Mouse (Mus musculus) intestine, embryonic 16.5 days (tissue): ENCODE data around the gene Phf10. TPM values are rescaled to one million over a fixed set of nuclear protein-coding genes. Genes with fewer than 3 reads are reported as not detected.
"Not testable (repeated sequence)": the region's sequence is repeated elsewhere in the genome, so short reads cannot be mapped to it uniquely, and the experiment has no call there.

ENCODE experiments used
- ATAC-seq: fragments of 200-750 bp; cut with Nextera tagmentation; 2 replicates; pipeline ENCODE4 v1.8.0; 2017; ENCODE audit warnings: moderate TSS enrichment, moderate library complexity
- H3K27ac ChIP-seq: fragments of 300-500 bp; sonication (generic); 2 replicates; pipeline ENCODE4 v1.5.1; 2014; ENCODE audit warnings: mild to moderate bottlenecking, low read length
- H3K27me3 ChIP-seq: fragments of 300-500 bp; sonication (generic); replicated peaks from 2 replicates; pipeline ENCODE4 v1.6.1; 2014; ENCODE audit warnings: low read length, control low read depth, mixed read lengths; ENCODE audit not compliant: control insufficient read depth, insufficient read depth
- H3K36me3 ChIP-seq: fragments of 300-500 bp; sonication (generic); 2 replicates; pipeline ENCODE4 v1.6.1; 2014; ENCODE audit warnings: low read length, control low read depth; ENCODE audit not compliant: control insufficient read depth, insufficient read depth
- H3K4me1 ChIP-seq: fragments of 300-500 bp; sonication (generic); 2 replicates; pipeline ENCODE4 v1.6.1; 2014; ENCODE audit warnings: low read length, control low read depth, mixed read lengths; ENCODE audit not compliant: control insufficient read depth, insufficient read depth
- H3K4me2 ChIP-seq: fragments of 300-500 bp; sonication (generic); 2 replicates; pipeline ENCODE4 v1.6.1; 2014; ENCODE audit warnings: low read depth, low read length, control low read depth
- H3K4me3 ChIP-seq: fragments of 300-500 bp; sonication (generic); 2 replicates; pipeline ENCODE4 v1.5.1; 2014; ENCODE audit warnings: mild to moderate bottlenecking, low read length
- H3K9ac ChIP-seq: fragments of 300-500 bp; sonication (generic); 2 replicates; pipeline ENCODE4 v1.6.1; 2014; ENCODE audit warnings: low read depth, low read length
- H3K9me3 ChIP-seq: fragments of 300-500 bp; sonication (generic); 2 replicates; pipeline ENCODE4 v1.6.1; 2016; ENCODE audit warnings: low read length, control low read depth; ENCODE audit not compliant: control insufficient read depth
- whole genome bisulfite sequencing: fragments of 180-500 bp; shearing (Covaris S2); extraction: QIAGEN DNeasy Blood & Tissue Kit; methylation state at CpG from one replicate; pipeline ENCODE4 v1.1.7; 2014; 5-methylcytosine and 5-hydroxymethylcytosine counted together
- polyA plus RNA-seq: library from polyadenylated mRNA; unstranded; fragments of >200 nt; fragmentation: Nextera tagmentation; extraction: Ambion mirVana; gene quantifications from 2 replicates; pipeline ENCODE4 v1.2.1, GENCODE M21; 2015

The Phf10 gene
- 27.5 and 33.4 TPM in 2 replicates for polyA plus RNA-seq

DNA sequence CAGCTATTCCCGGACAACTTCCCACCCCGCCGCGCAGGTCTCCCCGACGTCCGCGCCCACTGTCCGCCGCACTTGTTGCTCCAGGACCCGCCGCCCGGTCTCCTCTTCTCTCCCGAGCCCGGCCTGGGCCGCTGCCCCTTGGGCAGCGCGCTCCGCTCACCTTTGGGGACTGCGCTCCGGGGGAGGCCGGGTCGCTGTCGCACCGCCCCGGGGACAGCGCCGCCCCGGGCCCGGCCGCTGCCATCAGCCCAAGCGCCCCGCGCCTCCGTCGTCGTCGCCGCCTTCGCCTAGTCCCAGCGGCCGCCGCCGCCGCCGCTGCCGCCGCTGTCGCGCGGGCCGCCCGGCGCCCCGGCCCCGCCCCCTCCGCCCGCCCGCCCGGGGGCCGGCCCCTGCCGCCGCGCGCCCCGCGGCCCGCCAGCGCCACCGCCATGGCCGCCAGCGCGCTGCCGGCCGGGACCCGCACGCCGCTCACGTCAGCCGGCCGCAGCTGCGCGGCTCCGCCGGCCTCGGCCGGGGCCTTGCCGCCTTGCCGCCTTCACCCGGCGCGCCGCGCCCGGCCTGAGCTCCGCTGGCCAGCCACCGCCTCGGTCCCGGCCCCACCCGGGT lies at the start of gene Phf10:
TSS of gene Phf10 (minus strand) at position 323 of the 606 bp plus-strand sequence.
- WGBS, result 1% methylated on average over 50 of the region's 100 CpGs

DNA sequence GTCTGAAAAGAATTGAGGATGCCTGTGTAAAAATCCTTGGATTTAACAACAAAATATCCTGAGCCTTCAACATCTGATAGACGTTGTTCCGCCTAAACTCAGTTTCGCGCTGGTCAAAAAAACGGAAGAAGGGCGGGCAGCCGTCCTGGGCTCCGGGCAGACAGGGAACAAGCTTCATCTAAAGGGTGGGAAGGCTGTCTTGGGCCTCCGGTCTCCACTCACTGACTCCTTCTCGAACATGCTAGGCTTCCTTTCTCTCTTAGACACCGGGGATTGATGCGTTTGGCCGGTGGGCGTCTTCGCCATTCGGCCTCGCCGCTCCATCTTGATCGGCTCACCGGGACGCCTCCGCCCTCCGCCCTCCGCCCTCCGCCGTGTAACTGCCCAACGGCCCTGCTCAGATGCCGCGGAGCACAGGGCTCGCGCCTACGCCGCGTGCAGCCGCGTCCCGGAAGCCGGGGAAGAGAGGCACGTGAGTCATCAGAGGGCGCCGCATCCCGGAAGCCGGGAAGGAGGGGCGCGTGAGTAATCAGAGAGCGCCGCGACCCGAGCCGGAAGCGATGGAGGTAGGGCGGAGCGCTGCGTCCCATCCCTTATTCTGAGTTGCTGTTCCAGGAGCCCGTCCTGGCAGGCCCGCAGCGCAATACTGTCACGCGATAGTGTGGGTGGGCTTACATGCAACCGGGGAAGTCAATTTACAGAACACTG lies 48.8 kb upstream of the Phf10 start, which contains the start of gene Gm3435:
TSS of gene Gm3435 (plus strand) at position 471 of the 708 bp plus-strand sequence.
- H3K9me3 ChIP-seq, H3K27me3 ChIP-seq, H3K4me3 ChIP-seq, H3K4me2 ChIP-seq, H3K36me3 ChIP-seq, H3K27ac ChIP-seq, H3K9ac ChIP-seq, H3K4me1 ChIP-seq: not testable (repeated sequence)
- WGBS, result no CpG with 5 or more reads among the region's 60 CpGs
- ATAC-seq, result peak; percentile 98

More for the DNA sequence above, at the start of gene Phf10:
- Histone ChIP-seq H3K9ac (peak within 1 kb of the TSS; percentile 83), H3K4me3 (peak within 1 kb of the TSS; percentile 73), H3K27ac (peak within 1 kb of the TSS; percentile 72), H3K4me2 (peak within 1 kb of the TSS; percentile 86)
- not testable (repeated sequence) for H3K9me3 ChIP-seq, H3K4me1 ChIP-seq, H3K27me3 ChIP-seq, H3K36me3 ChIP-seq
- peak; percentile 92 for ATAC-seq

DNA sequence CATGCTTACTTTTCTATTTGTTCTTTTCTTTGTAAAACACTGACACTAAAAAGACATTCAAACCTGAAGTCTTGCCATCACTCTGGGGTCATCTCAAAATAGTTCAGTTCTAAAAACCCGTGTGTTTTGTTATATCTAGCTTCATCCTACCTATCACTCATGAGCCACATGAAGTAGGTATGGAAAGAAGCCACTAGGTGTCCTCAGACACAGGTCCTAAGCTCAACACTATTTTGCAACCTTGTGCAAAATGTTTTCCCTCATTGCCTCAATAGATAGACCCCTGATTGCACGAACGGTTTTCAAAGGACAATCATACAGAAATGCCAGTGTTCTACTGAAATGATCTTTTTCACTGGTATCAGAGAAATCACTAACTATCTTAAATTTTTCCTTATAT lies 48.0 kb upstream of the Phf10 start:
- H3K27ac ChIP-seq, H3K9ac ChIP-seq, H3K36me3 ChIP-seq, H3K4me2 ChIP-seq, H3K4me3 ChIP-seq, H3K9me3 ChIP-seq, H3K4me1 ChIP-seq, H3K27me3 ChIP-seq: not testable (repeated sequence)
- ATAC-seq, result 0 out of 2 replicates have a peak, but pooled peaks have one; percentile 43
- no CpG with 5 or more reads among the region's 3 CpGs for WGBS

DNA sequence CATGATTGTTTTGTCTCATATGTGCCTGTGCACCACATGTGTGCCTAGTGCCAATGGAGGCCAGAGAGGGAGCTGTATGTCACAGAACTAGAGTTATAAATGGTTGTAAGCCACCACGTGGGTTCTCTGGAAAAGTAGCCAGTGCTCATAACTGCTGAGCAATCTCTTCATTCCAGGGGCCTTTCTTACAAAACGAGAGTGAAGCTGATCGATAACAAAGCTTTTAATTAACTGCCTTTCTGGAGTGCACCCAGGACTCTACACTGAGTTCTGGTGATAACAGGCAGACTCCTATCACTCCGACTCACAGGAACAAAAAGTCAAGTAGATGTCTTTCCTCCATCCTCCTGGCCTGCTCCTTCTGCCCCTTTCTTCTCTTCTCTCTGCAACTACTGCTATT lies 39.0 kb upstream of the Phf10 start:
- H3K9ac ChIP-seq, ATAC-seq, H3K27me3 ChIP-seq, H3K4me2 ChIP-seq, H3K27ac ChIP-seq, H3K36me3 ChIP-seq, H3K4me3 ChIP-seq, H3K9me3 ChIP-seq, H3K4me1 ChIP-seq: not testable (repeated sequence)
- no CpG with 5 or more reads among the region's 4 CpGs for WGBS

DNA sequence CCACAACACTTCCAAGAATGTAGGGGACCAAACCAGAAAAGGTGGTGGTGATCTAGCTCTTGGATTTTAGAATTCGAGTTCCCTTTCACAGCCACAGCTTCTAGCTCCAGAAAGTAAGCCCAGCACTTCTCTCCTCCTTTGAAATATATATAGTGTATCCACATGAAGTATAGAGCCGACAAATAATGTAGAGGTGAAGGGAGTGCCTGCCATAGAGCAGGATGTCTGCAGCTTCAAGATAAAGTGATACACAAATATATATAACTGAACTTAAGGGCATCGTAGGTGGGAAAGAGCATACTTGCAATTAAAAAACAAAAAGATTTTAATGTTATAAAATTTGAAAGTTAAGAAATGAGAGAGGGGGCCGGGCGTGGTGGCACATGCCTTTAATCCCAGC lies 33.1 kb upstream of the Phf10 start:
- H3K4me2 ChIP-seq, ATAC-seq, H3K4me1 ChIP-seq, H3K27me3 ChIP-seq, H3K9ac ChIP-seq, H3K36me3 ChIP-seq, H3K4me3 ChIP-seq, H3K9me3 ChIP-seq, H3K27ac ChIP-seq: not testable (repeated sequence)
- no CpG with 5 or more reads among the region's 5 CpGs for WGBS

DNA sequence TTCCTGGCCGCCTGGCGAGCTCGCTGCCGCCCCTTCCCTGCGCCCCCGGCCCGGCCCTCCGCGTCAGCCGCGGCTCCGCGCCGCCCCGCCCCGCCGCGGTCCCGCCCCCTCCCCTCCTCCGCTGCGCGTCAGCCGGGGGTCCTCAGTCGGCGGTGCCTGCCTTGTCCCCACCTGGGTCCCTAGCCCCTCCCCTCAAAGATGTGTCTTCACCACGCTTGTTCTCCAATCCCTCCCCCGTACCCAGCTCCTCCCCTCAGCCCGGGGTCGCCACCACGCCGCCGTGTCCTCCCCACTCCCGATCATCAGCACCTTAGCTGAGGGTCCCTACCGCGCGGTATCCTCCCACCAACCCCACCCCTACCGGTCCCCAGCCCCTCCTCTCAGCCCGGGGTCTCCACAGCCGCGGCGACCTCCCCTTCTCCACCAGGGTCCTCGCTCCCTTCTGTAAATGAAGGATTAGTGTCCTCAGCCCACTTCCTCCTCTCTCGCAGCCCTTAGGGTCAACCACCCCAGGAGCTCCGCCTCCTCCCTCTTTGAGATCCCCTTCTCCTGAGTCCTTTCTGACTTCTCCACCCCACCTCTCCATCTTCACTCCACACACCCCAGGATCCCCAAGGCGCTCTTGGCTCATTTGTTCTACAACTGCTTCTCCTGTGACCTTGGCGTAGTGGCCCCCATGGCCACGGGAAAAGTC lies 32.2 kb upstream of the Phf10 start:
- not testable (repeated sequence) for H3K9ac ChIP-seq, H3K9me3 ChIP-seq, H3K27ac ChIP-seq, H3K4me3 ChIP-seq, H3K27me3 ChIP-seq, H3K4me2 ChIP-seq, H3K36me3 ChIP-seq, H3K4me1 ChIP-seq
- WGBS, result no CpG with 5 or more reads among the region's 47 CpGs
- ATAC-seq, result peak; percentile 78

DNA sequence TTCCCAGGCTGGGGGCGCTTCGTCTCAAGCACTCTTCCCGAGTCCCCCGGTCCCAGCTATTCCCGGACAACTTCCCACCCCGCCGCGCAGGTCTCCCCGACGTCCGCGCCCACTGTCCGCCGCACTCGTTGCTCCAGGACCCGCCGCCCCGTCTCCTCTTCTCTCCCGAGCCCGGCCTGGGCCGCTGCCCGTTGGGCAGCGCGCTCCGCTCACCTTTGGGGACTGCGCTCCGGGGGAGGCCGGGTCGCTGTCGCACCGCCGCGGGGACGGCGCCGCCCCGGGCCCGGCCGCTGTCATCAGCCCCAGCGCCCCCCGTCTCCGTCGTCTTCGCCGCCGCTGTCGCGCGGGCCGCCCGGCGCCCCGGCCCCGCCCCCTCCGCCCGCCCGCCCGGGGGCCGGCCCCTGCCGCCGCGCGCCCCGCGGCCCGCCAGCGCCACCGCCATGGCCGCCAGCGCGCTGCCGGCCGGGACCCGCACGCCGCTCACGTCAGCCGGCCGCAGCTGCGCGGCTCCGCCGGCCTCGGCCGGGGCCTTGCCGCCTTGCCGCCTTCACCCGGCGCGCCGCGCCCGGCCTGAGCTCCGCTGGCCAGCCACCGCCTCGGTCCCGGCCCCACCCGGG lies 31.6 kb upstream of the Phf10 start:
- not testable (repeated sequence) for H3K4me1 ChIP-seq, H3K4me3 ChIP-seq, H3K9ac ChIP-seq, H3K9me3 ChIP-seq, H3K36me3 ChIP-seq, H3K27me3 ChIP-seq, H3K27ac ChIP-seq, H3K4me2 ChIP-seq
- no CpG with 5 or more reads among the region's 98 CpGs for WGBS
- peak; percentile 89 for ATAC-seq

DNA sequence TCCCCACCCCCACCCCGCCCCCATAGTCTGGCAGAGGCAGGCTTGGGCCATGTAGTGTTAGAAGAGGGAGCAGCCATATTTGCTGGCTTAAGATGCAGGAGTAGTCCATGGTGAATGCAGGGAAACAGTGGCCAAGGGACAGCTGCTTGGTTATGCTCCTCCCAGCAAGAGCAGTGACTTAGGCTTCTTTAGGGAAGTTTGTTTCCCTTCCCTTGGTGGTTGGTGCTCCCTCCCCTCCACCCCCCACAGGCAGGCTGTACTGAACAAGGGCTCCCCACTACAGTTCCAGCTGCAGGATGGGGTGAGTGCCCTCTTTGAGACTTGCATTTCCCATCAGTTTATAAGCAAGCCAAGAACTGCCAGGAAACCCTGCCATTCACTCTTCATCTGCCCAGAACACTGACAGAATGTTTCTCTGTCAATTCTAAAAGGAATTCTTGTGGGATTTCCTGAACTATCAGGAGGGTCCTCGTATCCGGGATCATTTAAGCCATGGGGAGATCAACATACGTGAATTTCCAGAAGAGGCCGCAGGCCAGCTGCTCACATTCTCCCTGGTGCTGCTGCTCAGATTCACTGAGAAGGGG lies 29.1 kb upstream of the Phf10 start:
- not testable (repeated sequence) for H3K4me1 ChIP-seq, H3K27me3 ChIP-seq, H3K4me3 ChIP-seq, H3K36me3 ChIP-seq, H3K4me2 ChIP-seq, H3K9ac ChIP-seq, H3K9me3 ChIP-seq, ATAC-seq, H3K27ac ChIP-seq
- 87% methylated on average over 4 of the region's 5 CpGs for WGBS

DNA sequence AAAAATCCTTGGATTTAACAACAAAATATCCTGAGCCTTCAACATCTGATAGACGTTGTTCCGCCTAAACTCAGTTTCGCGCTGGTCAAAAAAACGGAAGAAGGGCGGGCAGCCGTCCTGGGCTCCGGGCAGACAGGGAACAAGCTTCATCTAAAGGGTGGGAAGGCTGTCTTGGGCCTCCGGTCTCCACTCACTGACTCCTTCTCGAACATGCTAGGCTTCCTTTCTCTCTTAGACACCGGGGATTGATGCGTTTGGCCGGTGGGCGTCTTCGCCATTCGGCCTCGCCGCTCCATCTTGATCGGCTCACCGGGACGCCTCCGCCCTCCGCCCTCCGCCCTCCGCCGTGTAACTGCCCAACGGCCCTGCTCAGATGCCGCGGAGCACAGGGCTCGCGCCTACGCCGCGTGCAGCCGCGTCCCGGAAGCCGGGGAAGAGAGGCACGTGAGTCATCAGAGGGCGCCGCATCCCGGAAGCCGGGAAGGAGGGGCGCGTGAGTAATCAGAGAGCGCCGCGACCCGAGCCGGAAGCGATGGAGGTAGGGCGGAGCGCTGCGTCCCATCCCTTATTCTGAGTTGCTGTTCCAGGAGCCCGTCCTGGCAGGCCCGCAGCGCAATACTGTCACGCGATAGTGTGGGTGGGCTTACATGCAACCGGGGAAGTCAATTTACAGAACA lies 17.4 kb upstream of the Phf10 start, which contains the start of the genes 9030025P20Rik and Gm3417:
TSS of gene 9030025P20Rik (plus strand) at position 107 of the 677 bp plus-strand sequence.
TSS of gene Gm3417 (minus strand) at position 429 of the 677 bp plus-strand sequence.
- H3K4me2 ChIP-seq, H3K36me3 ChIP-seq, H3K27ac ChIP-seq, H3K27me3 ChIP-seq, H3K4me1 ChIP-seq, H3K9me3 ChIP-seq, H3K9ac ChIP-seq, H3K4me3 ChIP-seq: not testable (repeated sequence)
- peak; percentile 98 for ATAC-seq
- no CpG with 5 or more reads among the region's 60 CpGs for WGBS
